Mouse (Mus musculus): ENCODE data around the gene Ndufb11. TPM values are rescaled to one million over a fixed set of nuclear protein-coding genes. Genes with fewer than 3 reads are reported as not detected.

Ndufb11 gene
- polyA plus RNA-seq, 1 experiment: 1,234 TPM

DNA sequence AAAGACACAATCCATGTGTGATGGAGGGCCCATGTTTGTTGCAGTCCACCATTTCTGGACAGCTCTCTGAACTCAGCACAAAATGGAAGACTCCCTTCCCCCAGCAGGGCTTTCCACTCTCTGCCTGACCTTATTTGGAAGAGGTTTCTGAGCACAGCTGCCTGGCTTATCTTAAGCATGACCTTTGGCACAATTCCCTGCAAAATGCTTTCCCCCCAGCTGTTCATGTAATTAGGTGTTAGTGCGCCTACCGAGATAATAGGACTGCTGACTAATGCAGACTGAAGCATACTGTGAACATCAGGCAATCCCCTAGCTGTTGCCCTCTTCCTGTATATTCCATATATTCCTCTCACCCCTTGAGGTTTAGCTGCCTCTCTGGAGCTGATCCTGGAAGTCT lies 46.4 kb downstream of the Ndufb11 start:
- H3K4me3 ChIP-seq (ENCODE audit: insufficient read depth, low read depth, low read length): no peak overlapping the region
- peaks cover 3% of the 10 kb centered on the region for H3K4me1 ChIP-seq (ENCODE audit: control insufficient read depth, insufficient read depth, insufficient read length, low read length)
- peak overlapping the region; percentile 73 for H3K27ac ChIP-seq (replicated peaks; ENCODE audit: low read depth, low read length)

Other genes with a start within 250 kb of the Ndufb11 start
- gene Jade3, start 191.9 kb downstream of the Ndufb11 start, polyA plus RNA-seq (2012; ENCODE audit: insufficient read depth, insufficient read length, missing spikeins): 1.5 and 1.7 TPM in 2 replicates
- gene Rgn, start 67.8 kb downstream of the Ndufb11 start, polyA plus RNA-seq (2012; ENCODE audit: insufficient read depth, insufficient read length, missing spikeins): not detected in 2 replicates
- 9.5 and 11.8 TPM in 2 replicates for gene Rbm10, start 116 bp downstream of the Ndufb11 start, polyA plus RNA-seq (2012; ENCODE audit: insufficient read depth, insufficient read length, missing spikeins)
- gene Uba1, start 40.7 kb upstream of the Ndufb11 start, polyA plus RNA-seq (2012; ENCODE audit: insufficient read depth, insufficient read length, missing spikeins): 125 and 140 TPM in 2 replicates
- 134 and 135 TPM in 2 replicates for gene Cdk16, start 70.3 kb upstream of the Ndufb11 start, polyA plus RNA-seq (2012; ENCODE audit: insufficient read depth, insufficient read length, missing spikeins)
- gene Usp11, start 86.3 kb upstream of the Ndufb11 start, polyA plus RNA-seq (2012; ENCODE audit: insufficient read depth, insufficient read length, missing spikeins): 1.5 and 1.8 TPM in 2 replicates
- gene Araf, start 180.2 kb upstream of the Ndufb11 start, polyA plus RNA-seq (2012; ENCODE audit: insufficient read depth, insufficient read length, missing spikeins): 46.6 and 49.7 TPM in 2 replicates